Mouse (Mus musculus) testis, adult 2 months (tissue): ENCODE results near the gene Gm11492. TPM values are rescaled to one million over a fixed set of nuclear protein-coding genes. Genes with fewer than 3 reads are reported as not detected.

Source experiments
- H3K27ac ChIP-seq: fragments of 200-500 bp; 2 replicates; pipeline ENCODE4 v1.5.1; 2012; ENCODE audit warnings: low read depth, low read length; ENCODE audit not compliant: control insufficient read depth, insufficient read depth
- H3K27me3 ChIP-seq: fragments of 200-500 bp; 2 replicates; pipeline ENCODE4 v1.6.1; 2012; ENCODE audit warnings: mild to moderate bottlenecking, low read length, moderate library complexity; ENCODE audit not compliant: control insufficient read depth, insufficient read depth
- H3K36me3 ChIP-seq: fragments of 200-500 bp; 2 replicates; pipeline ENCODE4 v1.6.1; 2012; ENCODE audit warnings: mild to moderate bottlenecking, low read length; ENCODE audit not compliant: control insufficient read depth, insufficient read depth
- H3K4me1 ChIP-seq: fragments of 200-500 bp; 2 replicates; pipeline ENCODE4 v1.6.1; 2012; ENCODE audit warnings: low read length; ENCODE audit not compliant: control insufficient read depth, insufficient read depth
- H3K4me3 ChIP-seq: fragments of 200-500 bp; 2 replicates; pipeline ENCODE4 v1.5.1; 2012; ENCODE audit warnings: low read depth, mild to moderate bottlenecking, low read length, moderate library complexity, mixed read lengths; ENCODE audit not compliant: control insufficient read depth
- CTCF ChIP-seq: fragments of 200-500 bp; IDR thresholded peaks from 2 replicates; pipeline ENCODE4 v1.5.1; 2012; ENCODE audit warnings: low read depth, mild to moderate bottlenecking, inconsistent platforms, low read length, moderate library complexity; ENCODE audit not compliant: control insufficient read depth, insufficient read depth, insufficient replicate concordance
- POLR2A ChIP-seq: fragments of 200-500 bp; IDR thresholded peaks from 2 replicates; pipeline ENCODE4 v1.6.1; 2012; ENCODE audit warnings: low read depth, mild to moderate bottlenecking, inconsistent platforms, low read length, moderate library complexity; ENCODE audit not compliant: control insufficient read depth
- polyA plus RNA-seq: library from polyadenylated mRNA; depleted of rRNA; stranded (reverse); fragments of >200 nt; gene quantifications from 2 replicates; pipeline ENCODE4 v1.2.3, GENCODE M21; 2012

The Gm11492 gene
- polyA plus RNA-seq, 1 experiment: 97.9 TPM

DNA sequence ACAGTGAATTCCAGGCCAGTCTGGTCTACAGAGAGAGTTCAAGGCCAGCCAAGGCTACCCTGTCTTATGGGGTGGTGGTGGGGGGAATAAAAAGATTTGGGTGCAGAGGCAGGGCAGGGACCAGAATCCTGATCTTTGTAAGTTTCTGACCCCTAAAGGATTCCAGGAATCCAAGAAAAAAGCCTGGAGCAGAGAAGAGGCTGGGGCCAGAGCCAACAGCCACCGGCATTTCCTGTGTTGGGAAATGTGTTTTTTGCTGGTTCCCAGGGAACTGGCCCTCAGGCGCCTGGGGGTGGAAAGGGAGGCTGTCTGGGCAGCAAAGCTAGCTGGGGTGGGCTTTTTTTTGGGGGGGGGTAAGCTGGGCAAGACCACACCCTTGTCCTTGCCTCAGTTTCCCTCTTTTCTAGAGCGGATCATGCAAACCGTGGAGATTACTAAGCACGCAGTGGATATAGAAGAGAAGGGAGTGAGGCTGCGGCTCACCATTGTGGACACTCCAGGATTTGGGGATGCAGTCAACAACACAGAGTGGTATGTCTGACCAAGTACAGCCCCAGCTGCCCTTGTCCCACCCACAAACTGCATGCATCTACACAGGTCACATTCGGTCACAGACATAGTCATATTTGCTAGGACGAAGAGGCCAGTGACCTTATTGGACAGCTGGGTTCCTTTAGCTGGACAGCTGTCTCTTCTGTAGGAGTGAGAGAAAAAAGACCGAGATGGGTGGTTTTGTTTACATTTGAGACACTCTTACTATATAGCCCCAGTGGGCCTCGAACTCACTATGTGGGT, 18.5 kb downstream of the Gm11492 start:
- no peak overlapping the region for H3K4me3 ChIP-seq
- no peaks in the 10 kb centered on the region for H3K27me3 ChIP-seq
- H3K36me3 ChIP-seq: no peaks in the 10 kb centered on the region
- H3K27ac ChIP-seq: no peak overlapping the region
- TF ChIP-seq CTCF (no peak), POLR2A (no peak)
- no peaks in the 10 kb centered on the region; the same call in 1 of the 2 replicates for H3K4me1 ChIP-seq

DNA sequence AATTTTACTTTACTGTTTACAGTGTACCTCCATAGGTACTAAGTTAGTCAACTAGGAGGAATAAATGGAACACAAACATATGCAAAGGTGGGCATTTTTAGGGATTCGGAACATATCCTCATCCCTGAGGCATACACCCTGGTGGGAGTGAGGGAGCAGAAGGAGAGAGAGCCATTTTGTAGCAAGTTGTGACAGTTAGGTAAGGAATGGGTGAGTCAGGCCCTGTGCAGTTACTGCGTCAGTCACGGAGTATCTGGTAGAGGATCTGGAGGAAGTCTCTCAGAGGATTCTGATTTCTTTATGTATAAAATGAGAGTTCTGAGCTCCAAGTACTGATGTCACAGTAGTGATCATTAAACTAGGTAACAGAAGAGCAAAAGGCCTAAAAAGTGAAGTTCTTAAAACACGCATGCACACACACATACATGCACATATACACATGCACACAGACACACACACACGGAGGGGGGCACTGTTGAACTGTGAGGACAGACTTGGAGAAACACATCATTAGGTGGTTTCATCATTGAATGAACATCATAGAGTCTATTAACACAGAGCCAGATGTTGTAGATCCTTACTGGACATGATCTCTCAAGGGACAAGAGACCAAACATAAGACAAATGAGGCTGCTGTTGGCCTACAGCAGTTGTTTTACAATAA, 20.9 kb downstream of the Gm11492 start:
- H3K27me3 ChIP-seq: no peaks in the 10 kb centered on the region
- TF ChIP-seq POLR2A (no peak), CTCF (no peak)
- H3K27ac ChIP-seq: no peak overlapping the region
- H3K4me1 ChIP-seq: no peaks in the 10 kb centered on the region; the same call in 1 of the 2 replicates
- H3K36me3 ChIP-seq: no peaks in the 10 kb centered on the region
- H3K4me3 ChIP-seq: no peak overlapping the region

DNA sequence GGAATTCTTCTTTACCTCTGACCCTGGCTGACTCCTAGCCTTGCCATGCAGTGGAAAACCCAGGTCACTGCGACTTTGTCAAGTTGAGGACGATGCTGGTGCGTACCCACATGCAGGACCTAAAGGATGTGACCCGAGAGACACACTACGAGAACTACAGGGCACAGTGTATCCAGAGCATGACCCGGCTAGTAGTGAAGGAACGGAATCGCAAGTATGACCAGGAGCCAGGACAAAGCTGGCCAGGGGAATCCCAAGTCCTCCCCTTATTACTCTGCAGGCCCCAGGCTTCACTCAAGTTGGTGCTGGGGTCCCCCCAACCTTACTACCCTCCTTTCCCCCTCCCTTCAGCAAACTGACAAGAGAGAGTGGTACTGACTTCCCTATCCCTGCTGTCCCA, 23.2 kb downstream of the Gm11492 start:
- Histone ChIP-seq H3K4me1 (peaks cover 8% of the 10 kb centered on the region), H3K36me3 (no peaks in the 10 kb centered on the region; the same call in 1 of the 2 replicates), H3K27me3 (no peaks in the 10 kb centered on the region), H3K27ac (no peak overlapping the region), H3K4me3 (peak overlapping the region; percentile 32)
- no peak for TF ChIP-seq CTCF
- no peak for TF ChIP-seq POLR2A

DNA sequence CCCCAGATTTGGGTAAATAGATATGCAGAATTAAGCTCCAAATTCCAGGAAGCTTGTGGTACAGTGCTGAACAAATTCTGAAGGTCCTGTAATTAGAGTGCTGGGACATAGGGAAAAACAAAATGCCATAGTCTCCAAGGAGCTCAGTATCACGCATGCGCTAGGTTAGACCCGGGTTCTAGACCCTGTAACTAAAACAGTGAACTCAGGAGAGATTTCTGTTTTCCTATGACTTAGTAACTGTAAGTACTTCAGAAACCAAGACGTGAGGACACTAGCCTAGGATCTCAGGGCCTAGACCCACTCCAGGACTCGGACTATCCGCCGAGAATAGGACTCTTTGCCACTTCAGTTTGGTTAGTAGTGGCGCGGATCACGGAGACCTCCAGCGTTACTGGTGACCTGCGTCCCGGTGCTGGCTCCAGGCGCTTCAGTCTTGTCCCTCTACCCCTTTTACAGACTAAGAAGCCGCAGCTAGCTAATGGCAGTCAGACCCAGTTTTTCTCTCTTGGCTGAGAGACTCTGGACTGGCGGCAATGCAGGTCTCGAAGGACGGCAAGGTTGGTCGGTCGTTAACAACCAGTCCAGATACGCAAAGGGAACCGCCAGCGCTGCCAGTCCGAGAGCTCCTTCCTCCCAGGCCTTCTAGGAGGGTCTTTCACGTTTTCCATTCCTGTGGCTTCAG, 24.5 kb downstream of the Gm11492 start:
- Histone ChIP-seq H3K4me3 (peak overlapping the region; percentile 94), H3K27ac (peak overlapping the region; percentile 83), H3K27me3 (no peaks in the 10 kb centered on the region), H3K4me1 (peaks cover 19% of the 10 kb centered on the region), H3K36me3 (no peaks in the 10 kb centered on the region; the same call in 1 of the 2 replicates)
- TF ChIP-seq CTCF (no peak), POLR2A (no peak)

DNA sequence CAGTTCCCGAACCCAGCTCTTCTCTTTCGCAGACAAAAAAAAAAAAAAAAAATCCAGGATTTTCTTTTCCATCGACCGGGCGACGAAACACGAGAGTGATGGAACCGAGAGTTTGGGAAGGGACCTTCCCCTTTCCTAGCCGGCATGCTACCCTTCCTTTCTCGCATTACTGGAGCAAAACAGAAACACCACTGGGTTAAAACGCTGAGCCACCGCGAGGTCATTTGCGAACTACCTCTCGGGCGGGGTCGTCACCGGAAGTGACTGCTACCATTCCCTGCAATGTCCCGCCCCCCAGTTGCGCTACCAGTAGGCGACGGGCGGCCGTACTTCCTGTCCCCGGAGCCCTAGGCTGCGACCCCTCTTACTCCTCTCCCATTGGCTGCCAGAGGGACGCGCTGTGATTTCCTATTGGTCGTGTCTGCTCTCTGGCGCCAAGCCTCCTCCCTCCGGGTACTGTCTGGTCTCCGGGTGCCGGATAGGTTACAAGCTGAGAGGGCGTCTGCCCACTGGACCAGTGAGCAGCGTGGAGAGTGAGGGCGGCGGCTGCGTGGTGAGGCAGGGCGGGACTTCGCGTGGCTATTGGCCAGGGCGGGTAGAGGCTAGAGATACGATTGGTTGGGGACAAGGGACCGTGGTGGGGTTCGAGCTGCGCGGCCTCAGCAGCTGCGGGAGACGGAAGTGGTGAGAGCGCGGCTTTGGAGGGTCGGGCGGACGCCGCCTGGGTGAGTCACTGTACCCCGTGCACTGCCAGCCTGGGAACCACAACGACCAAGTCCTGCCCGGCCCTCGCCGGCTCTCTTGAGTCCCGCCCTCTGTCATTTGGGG, 25.3 kb downstream of the Gm11492 start, which contains the start of gene Mtmr4:
Gene Mtmr4, plus strand, starts transcription at position 637 of the 828 bp plus-strand sequence.
- Histone ChIP-seq H3K4me3 (peak within 1 kb of the TSS; percentile 94), H3K4me1 (peaks cover 20% of the 10 kb centered on the region), H3K36me3 (no peaks in the 10 kb centered on the region; the same call in 1 of the 2 replicates), H3K27me3 (no peaks in the 10 kb centered on the region), H3K27ac (peak within 1 kb of the TSS; percentile 88)
- TF ChIP-seq CTCF: no peak
- peak; percentile 80 for TF ChIP-seq POLR2A

DNA sequence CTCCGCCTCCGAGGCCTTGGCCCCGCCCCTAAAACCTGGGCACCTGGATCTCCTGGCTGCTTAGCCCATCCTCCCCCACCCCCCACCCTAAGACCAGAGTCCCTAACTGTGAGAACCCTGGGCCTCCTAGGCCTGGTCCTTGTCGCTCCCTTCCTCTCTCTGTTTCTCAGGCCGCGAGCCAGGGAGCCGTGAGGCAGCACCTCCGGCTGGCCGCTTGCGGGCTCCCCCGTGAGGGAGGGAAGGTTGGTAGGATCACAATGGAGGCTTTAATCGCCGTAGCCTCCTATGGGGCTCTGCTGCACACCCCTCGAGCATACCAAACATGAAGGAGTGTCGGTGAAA, 25.9 kb downstream of the Gm11492 start:
- Histone ChIP-seq H3K27me3 (no peaks in the 10 kb centered on the region), H3K4me1 (peaks cover 20% of the 10 kb centered on the region), H3K4me3 (peak overlapping the region; percentile 94), H3K36me3 (no peaks in the 10 kb centered on the region; the same call in none of the 2 replicates), H3K27ac (peak overlapping the region; percentile 88)
- TF ChIP-seq CTCF (no peak), POLR2A (no peak)
